Mouse (Mus musculus) T-helper 17 cell (primary cell): ENCODE data around the gene Tnfrsf12a.

Experiments used
- in situ Hi-C, 2 experiments: fragments of 300-600 bp; cut with MboI, MseI; formaldehyde crosslinking; loops; 1 replicate in 1 of 2; 2 replicates in 1 of 2; pipeline ENCODE4 v1.15.1; 2025; ENCODE audit warnings: high pct_unique_total_duplicates in 2 of 2

Tnfrsf12a gene

DNA sequence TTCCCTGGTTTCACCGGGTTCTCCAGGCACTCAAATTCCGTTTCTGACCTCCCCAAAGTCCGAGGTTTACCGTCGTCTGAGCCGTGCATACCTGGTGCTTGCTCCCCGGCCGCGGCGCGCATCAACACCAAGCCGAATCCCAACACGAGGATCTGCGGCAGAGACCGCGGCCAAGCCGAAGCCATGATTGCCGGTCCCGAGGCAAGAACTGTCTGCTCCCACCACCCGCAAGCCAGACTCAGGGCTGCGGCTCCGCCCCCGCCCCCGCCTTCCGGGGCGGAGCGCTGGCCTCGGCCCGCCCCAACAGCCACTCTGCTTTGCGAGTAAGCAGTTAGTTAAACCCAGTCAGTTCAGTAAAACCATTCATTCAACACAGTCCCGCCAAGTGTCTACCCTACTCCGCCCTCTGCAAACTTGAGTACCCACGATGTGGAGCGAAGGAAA is at the start of gene Tnfrsf12a:
Gene Tnfrsf12a, minus strand, starts transcription at position 233 of the 444 bp plus-strand sequence.
- in situ Hi-C loops, result no loop called here

DNA sequence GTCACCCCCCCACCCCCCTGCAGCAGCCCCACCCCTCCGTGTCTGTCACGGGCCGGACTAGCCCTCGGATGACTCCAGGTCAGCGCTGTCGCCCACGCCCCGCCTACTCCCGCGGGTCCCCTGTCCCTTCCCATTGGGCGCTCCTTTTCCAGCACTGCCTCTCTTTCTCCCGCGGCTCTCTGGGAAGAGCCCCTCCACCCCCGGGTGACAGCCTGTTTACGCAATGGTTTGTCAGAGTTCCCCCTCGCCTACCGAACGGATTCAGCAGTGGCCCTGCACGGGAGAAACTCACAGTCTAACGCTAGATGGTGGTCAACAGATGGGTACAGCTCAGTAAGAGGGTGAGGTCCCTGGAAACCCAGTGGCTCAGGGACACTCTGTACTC is 49.5 kb upstream of the Tnfrsf12a start:
- in situ Hi-C loops, result no loop called here

DNA sequence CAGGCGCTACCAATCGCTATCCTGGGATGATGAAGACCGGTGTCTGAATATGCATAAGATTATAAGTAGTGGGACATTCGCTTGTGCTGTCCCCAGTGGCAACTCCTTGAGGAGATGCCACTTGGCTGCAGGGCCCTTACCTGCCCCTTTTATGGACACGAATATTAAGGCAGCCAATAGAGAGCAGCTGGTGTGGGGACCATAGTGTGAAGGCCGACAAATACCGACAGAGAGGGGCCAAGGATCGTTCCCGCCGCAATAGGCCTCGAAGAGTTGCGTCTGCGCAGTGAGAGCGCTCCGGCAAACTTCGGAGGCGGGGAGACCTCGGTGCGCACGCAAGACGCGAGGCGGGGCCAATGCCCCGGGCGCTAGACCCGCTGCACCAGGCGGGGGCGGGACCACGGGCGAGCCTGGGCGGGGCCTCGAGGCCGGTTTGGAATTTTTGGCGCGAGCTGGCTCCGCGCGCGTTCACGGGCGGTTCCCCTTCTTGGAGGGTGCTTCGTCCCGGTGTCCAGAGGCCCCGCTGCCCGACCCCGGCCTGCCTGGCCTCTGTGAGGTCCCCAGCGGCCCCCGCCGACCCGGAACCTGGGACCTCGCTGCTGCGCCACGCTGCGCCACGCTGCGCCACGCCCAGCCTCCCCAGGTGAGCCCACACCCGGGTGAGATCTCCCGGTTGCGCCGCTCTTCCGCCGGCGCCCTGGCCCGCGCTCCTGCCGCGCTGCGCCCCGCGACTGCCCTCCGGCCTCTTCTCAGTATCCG is 48.9 kb upstream of the Tnfrsf12a start, which contains the start of gene Pkmyt1:
Gene Pkmyt1, plus strand, starts transcription at position 338 of the 759 bp plus-strand sequence.
- in situ Hi-C loops, result no loop called here

DNA sequence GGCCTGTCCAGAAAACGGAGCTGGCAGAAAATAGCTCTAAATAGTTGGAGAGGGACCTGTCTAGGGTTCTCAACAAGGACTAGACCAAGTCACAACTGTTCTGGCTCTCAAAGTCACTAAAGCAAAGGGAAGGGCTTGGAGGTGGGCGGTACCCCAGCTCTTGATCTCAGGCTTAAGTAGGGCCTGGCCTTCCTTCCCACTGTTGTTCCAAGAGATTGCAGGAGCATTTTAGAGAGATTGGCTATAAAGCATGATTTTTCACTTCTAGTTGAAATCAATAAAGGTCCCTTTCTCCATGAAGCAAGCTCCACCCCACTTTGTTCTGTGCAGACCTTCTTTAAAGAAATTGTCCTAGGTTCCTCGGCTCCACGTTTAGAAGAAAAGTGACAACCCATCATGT is 48.2 kb upstream of the Tnfrsf12a start:
- in situ Hi-C loops, result no loop called here

DNA sequence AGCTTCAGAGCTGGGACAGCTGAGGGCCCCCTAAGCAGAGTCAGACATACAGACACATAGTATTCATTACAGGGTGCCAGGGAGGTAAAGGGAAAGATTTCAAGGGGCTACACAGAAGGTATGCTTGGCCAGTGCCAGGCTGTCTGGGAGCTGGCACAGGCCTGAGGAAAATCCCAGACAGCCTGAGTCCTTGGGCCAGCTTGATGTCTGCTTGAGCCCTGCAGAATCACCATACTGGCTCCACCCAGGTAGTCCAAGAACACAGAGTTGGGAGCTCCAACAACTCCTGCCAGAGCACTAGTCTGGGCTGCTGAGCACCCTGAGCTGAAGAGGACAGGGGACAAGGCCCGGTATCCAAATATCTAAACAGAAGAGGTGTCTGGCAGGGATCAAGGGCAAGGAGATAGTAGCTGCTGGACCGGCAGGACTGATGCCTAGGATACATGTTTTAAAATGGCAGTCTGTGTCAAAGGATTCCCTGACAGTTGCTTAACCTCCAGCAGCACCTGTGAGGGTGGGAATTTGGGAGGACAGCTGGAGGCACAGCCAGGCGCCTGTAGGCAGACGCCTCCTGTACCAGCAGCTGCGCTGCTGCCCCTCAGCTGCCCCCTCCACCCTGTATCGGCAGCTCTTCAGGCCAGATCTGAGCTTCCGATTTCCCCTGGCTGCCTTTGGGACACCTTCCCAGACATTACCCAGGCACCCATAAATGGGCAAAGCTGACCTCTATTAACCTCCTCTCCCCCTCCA is 45.3 kb upstream of the Tnfrsf12a start, which contains the start of gene 1520401A03Rik:
Gene 1520401A03Rik, minus strand, starts transcription at position 408 of the 750 bp plus-strand sequence.
- in situ Hi-C loops, result no loop called here

DNA sequence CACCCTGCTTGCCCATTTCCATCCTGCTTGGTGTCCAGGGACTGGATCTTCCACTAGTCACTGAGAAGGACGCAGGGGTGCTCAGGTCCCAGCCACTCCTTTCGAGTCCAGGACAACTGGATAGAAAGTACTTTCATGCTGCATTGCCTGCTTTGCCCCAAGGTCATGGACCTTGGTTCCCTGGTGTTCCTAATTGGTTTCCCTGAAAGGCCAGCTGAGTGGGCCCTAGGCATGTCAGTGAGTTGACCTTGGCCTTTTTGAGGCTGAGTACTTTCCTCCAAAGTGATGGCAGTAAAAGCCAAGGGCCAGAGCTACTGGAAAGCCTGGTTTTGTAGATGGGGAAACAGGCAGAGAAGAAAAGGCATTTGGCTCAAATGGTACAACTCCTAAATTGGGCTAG is 44.6 kb upstream of the Tnfrsf12a start:
- in situ Hi-C loops, result no loop called here

DNA sequence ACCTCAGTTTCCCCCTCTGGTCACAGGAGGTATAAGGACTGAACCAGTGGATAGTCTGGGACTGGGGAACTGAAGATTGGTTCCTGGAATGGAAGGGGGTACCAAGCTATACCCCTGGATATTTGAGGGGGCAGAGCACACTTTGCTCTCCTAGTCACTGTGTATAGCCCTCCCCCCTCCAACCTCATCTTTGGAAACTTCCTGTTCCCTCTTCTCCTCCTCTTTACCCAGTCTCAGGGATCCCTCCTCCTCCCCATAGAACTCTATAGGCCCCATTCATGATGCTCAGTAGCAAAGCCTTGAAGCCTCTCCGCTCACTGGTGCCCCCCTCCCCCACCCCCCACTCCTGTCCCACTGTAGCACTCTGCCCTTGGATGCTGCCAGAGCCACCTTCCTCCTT is 42.2 kb upstream of the Tnfrsf12a start:
- in situ Hi-C loops, result no loop called here

DNA sequence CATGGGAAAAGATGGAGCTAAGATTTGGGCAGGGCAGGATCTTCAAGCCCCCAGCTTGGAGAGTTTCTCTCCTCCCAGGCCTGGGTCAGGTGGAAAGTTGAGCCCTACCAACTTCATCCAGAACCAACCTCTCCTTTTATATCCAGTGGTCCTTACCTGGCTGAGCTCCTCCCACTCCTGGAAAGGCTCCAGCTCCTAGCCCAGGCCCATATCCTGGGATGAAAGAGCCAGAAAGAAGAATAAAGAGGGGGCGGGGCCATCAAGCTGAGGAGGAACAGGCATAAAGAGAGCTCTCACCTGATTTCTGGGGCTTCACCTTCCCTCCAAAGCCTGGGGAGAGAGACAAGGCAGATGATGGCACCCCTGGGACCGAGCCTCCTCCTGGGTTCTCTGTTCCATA is 39.7 kb upstream of the Tnfrsf12a start:
- in situ Hi-C loops, result no loop called here

DNA sequence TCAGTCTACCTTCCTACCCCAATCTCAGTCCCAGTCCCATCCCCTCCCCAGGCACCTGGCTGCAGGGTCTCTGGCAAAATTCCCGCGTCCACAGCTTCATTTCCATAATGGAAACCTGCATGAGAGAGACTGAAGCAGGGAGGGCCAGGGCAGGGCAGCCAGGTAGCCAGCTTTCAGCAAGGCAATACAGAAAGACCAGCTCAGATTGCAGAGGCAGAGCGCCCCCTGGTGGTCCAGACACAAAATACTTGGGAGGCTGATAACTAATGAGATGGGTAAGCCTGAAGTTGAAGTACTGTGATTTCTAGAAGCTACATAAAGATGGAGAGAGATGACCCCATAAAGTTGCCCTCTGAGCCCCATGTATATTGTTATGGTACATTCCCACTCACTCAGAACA is 28.9 kb upstream of the Tnfrsf12a start:
- in situ Hi-C loops, result loop anchor here (5.0 kb wide), 1 partner anchor 39 kb away; no protein-coding TSS in a partner anchor

DNA sequence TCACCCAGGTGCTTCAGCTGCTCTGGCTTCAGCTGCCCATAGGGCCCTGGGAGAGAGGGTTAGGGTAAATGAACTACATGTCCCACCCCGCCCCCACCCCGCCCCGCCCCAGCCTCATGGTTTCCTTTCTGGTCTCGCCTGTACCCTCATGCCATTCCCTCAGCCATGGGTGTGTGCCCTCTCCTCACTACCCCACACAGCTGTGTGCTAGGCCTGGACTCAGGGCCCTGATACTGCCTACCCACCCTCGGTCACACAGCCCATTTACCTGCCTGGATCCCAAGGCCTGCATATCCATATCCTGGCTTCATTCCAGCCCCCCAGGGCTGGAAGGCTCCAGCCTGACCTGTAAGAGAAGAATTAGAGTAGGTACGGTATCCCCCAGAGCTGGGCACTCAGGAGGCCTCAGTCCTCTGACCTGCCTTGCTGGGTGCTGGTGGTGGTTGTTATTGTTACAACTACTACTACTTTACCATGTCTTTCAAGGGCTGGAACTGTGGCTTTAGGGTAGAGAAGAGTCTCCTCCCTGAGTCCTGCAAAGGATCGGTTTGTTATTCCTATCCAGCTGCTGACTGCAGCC is 28.3 kb upstream of the Tnfrsf12a start:
- in situ Hi-C loops, result loop anchor here (5.0 kb wide), 1 partner anchor 38 kb away; no protein-coding TSS in a partner anchor

DNA sequence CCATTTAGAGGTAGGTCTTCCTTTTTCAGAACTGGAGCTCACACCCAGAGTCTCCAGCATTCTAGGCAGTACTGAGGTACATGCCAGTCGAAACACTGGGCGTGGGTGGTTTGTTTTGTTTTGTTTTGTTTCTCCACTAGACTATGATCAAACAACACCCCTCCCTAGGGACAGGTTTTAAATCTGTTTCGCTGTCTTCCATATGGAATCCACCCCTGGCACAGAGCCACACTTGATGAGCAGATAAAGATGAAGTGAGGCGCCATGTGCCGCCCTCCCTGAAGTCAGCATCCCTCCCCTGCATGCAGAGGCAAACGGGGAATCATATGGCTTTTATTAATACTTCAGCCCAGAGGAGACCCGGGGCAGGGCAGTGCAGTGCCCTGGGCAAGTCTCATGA is 27.5 kb upstream of the Tnfrsf12a start:
- in situ Hi-C loops, result loop anchor here (5.0 kb wide), 1 partner anchor 37 kb away; no protein-coding TSS in a partner anchor

DNA sequence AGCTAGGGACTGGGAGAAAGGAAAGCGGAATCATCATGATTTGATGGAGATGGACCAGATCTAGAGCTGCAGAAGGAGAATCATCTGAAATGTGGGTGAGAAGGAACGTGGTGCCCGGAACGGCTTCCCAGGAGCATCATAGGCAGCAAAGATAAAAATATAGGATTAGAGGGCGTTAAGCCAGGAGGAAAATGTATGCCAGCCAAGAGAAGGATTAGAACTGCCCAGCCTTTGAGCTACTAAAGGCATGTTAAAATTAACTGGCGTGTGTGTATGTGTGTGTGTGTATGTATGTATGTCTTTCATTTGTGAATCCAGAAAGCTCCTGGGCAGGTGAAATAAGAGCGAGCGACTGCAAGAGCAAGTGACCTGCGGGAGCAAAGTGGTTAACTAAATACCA is 26.0 kb upstream of the Tnfrsf12a start:
- in situ Hi-C loops, result no loop called here

DNA sequence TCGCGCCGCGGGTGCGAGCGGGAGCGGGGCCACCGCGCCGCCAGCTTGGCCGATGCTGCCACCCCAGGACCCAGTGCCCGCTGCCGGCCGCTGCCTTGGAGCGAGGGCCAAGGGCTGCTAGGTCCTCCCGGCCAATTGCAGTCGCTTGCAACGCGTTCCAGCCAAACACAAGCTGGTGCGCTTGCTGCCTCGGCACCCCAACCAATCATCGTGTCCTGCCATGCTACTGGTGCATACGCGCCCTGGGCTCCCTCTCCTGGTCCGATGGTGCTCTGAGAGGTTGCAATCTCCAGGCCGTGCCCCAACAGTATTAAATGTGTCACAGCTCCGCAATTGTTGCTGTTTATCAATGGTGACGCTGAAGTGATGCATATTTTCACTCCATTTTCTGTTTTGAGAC is 22.8 kb upstream of the Tnfrsf12a start:
- in situ Hi-C loops, result no loop called here

DNA sequence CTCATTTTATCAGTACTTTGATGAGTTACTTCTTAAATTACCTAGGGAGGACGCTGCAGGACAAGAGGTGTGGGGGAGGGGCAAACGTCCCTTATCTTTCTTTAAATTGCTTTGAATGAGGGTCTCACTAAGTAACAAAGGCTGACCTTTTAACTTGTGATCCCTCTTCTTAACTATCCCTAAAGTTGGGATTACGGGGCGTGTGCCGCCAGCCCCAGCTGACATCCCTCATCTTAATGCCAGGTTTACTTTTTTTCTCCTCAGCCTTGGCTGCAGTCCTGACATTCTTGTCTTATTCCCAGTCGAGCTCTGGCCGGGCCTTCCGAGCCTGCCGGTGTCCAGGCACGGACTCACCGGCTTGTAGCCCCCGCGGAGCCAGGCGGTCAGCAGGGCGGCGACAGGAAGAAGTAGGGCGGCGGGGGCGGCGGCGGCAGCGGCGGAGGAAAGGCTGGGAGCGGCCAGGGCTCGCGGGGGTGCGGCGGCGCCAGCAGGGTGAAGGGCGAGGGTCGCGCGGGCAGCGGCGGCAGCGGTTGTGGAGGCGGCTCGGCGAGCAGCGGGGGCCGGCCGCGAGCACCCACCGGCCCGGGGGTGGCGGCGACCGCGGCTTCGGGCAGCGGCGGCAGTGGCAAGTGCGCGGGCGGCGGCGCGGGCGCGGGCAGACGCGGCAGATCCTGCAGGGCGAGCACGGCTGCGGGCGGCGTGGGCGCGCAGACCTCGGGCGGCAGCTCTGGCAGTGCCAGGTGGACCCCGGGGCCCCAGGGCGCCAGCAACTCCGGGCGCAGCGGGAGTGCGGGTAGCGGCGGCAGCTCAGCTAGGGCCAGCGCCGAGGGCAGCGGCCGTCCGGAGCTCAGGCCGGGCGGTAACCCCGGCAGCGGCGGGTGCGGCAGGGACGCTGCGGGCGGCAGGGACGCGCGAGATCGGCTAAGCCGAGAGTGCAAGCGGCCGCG is 22.1 kb upstream of the Tnfrsf12a start:
- in situ Hi-C loops, result no loop called here

DNA sequence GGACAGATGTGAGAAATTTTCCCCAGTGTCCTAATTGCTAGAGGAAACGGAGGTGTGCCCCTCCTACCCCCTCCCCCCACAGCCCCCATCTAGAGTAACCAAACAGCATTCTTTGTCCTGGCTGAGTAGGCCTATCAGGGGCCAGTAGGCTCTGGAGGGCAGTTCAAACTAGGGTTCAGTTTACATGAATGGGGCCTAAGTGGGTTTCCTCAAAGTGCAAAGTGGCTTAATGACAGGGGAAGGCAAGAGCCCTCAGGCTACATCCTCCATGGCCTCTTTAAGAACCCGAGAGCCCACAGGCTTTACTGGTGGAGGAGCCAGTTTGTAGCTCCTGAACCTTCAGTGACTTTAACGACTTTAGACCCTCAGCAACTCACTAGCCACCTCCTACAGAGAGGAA is 18.5 kb upstream of the Tnfrsf12a start:
- in situ Hi-C loops, result no loop called here

DNA sequence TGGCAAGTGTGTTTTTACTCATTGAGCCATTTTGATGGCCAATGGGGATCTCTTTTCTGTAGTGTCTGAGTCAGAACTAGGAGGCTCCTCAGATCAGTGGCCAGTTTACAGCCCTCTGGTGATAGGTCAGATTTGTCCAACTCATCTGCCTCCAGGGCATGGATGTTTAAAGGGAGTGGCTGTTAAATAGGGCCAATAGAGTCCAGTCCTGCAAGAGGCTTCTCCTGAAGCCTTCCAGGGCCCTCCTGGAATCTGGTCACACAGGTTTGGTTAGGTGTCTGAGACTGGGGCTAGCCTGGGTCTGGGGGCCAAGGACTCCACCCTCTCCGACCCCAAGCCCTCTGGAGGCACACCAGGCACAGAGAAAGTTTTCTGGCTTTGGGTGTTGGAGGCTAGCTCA is 17.2 kb upstream of the Tnfrsf12a start:
- in situ Hi-C loops, result no loop called here

DNA sequence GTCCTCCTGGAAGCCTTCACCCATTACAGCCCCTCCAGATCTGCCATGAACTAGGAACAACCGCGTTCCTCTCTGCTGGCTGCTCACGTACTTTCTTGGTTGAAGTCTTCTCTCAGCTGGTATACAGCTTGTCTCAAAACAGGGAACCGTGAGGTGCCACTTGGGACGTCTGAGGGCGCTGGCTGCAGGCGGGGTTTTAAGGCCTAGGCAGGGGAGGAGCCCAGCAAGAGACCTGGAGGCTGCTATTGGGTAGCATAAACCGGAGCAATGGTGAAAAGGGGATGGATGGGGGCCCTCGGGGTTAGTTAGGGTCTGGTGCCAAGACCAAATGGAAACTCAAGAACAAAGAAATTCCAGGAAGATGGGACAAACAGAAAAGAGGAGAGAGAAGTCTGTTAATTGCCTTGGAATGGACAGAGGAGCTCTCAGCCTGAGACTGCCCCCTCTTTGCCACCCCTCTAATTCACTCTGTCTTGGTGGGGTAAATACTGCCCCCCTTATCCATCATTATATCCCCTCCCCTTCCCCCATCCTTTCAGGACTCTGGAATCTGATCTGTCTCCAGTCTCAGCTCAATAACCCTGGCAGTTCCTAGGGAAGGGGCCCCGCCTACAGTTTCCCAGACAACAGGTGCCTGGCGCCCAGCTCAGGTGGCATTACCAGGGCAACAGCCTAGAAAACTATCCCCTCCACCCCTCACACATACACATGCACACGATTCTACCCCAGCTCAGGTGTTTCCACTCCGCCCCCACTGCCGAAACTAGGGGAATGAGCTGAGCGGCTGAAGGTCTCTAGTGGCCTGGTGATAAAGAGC is 6.8 kb upstream of the Tnfrsf12a start, which contains the start of gene Cldn9:
Gene Cldn9, minus strand, starts transcription at position 171 of the 817 bp plus-strand sequence.
- in situ Hi-C loops, result no loop called here

DNA sequence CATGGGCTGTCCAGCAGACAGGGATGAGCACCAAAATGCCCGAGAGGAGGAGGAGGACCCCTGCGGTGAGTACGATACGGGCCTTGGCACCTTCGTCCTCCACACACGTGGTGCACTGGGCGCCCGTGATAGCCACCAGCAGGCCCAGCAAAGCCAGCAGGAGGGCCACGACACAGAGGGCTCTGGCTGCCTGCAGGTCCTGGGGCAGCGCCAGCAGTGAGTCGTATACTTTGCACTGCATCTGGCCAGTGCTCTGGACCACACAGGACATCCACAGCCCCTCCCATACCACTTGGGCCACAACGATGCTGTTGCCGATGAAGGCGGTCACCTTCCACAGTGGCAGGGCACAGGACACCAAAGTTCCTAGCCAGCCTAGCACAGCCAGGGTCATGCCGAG is 6.0 kb upstream of the Tnfrsf12a start:
- in situ Hi-C loops, result no loop called here

DNA sequence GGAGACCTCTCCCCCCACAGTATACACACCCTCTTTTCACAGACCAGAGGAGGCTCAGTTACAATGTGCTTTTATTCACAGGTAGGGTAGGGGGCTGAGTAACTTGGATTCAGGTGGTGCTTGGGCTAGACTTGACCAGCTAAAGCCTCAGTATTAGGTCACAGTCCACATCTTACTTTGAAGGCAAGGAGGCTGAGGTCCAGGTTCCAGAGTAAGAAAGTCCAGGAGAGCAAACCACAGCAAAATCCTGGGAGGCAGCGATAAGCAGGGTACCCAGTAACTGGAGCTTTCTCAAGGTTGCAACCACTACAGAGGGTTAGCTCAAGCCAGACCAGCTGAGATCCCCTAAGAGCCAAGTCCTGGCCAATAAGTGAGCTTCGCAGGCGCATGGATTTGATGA is 5.3 kb upstream of the Tnfrsf12a start:
- in situ Hi-C loops, result no loop called here

DNA sequence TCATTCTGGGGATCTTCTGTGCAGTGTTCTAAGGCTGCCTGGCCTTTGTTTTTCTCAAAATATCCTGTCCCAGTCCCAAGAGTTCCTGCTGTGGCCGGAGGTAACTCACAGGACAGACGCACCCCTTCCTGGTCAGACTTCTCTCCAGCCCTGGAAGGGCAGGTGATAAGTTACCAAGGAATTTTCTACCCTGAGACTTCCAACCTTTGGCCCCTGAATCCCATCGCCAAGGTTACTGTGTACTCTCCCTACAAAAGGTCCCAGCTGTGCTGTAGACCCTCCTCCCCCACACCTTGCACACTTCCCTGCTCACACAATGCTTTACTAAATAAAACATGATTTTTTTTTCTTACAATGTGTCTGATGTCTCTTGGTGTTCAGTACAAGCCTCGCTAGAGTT is 4.8 kb upstream of the Tnfrsf12a start:
- in situ Hi-C loops, result no loop called here
